Mouse (Mus musculus) inflammation-experienced regulatory T-cells, adult 6 months (primary cell): Measurements from ENCODE around the gene T2. TPM values are rescaled to one million over a fixed set of nuclear protein-coding genes. Genes with fewer than 3 reads are reported as not detected.

Experiments used
- polyA plus RNA-seq, 3 experiments: library from polyadenylated mRNA; unstranded; fragments of 100-300 nt; shearing (Covaris generic); gene quantifications; one replicate each; pipeline ENCODE4 v1.2.1; 2017

The T2 gene
- polyA plus RNA-seq, 3 experiments from 2014 or later: 0.44 to 2.0 (median 1.4) TPM

Other genes starting within 250 kb of the T2 start
- under 1 TPM in 1 of 3 experiments, not detected in 2; 0.26 TPM for gene Gm49673, start 208.2 kb upstream of the T2 start, polyA plus RNA-seq
- gene Rnaset2a, start 207.9 kb upstream of the T2 start, polyA plus RNA-seq: 10 to 100 TPM; 41.7 to 52.1 (median 51.3) TPM
- gene Fgfr1op, start 190.5 kb upstream of the T2 start, polyA plus RNA-seq: 10 to 100 TPM; 22.8 to 31.0 (median 24.2) TPM
- gene Ccr6, start 119.9 kb upstream of the T2 start, polyA plus RNA-seq: 100 to 1,000 TPM in 2 of 3 experiments, 10 to 100 TPM in 1; 42.1 to 112 (median 100) TPM
- 100 to 1,000 TPM; 178 to 199 (median 188) TPM for gene Mpc1, start 73.1 kb upstream of the T2 start, polyA plus RNA-seq
- gene Sft2d1, start 44.9 kb upstream of the T2 start, polyA plus RNA-seq: 100 to 1,000 TPM; 111 to 145 (median 111) TPM
- gene Prr18, start 18.5 kb upstream of the T2 start, polyA plus RNA-seq: under 1 TPM in 1 of 3 experiments, not detected in 2; 0.25 TPM
- gene T, start 78.4 kb downstream of the T2 start, polyA plus RNA-seq: not detected
- not detected for gene Pde10a, start 169.4 kb downstream of the T2 start, polyA plus RNA-seq
- 1 to 10 TPM in 2 of 3 experiments, not detected in 1; 2.2 to 3.6 TPM for gene Gm17087, start 211.0 kb downstream of the T2 start, polyA plus RNA-seq